Mouse (Mus musculus): ENCODE measurements around the gene Bcat2. TPM values are rescaled to one million over a fixed set of nuclear protein-coding genes. Genes with fewer than 3 reads are reported as not detected.

Bcat2 gene
- polyA plus RNA-seq, 2 experiments, result 60.4 to 67.6 TPM

- H3K4me3 ChIP-seq (replicated peaks; ENCODE audit: low read length), result no peak overlapping the region
- no peak overlapping the region for H3K9ac ChIP-seq (ENCODE audit: low read depth, low read length, severe bottlenecking)
- no peak for DNase-seq (ENCODE audit: low spot score)
- 21% methylated on average over 6 of the region's 6 CpGs for WGBS
- H3K9me3 ChIP-seq (ENCODE audit: control insufficient read depth, low read length), result no peaks in the 10 kb centered on the region
- H3K4me1 ChIP-seq (ENCODE audit: control insufficient read depth, insufficient read depth, low read length), result peaks cover 17% of the 10 kb centered on the region; the same call in 1 of the 2 replicates
- peaks cover 3% of the 10 kb centered on the region; the same call in 1 of the 2 replicates for H3K36me3 ChIP-seq (ENCODE audit: control insufficient read depth, insufficient read depth, low read length)
- H3K27me3 ChIP-seq (ENCODE audit: control insufficient read depth, insufficient read depth, low read length), result no peaks in the 10 kb centered on the region
- no peak for ATAC-seq (ENCODE audit: low FRiP score, low read depth)
- TF ChIP-seq POLR2A (IDR thresholded peaks at IDR 0.05; ENCODE audit: borderline replicate concordance, extremely low read depth, insufficient read depth, insufficient read length), result no peak
- no peak overlapping the region for H3K27ac ChIP-seq (replicated peaks; ENCODE audit: low read depth, low read length)
- H3K4me2 ChIP-seq (replicated peaks; ENCODE audit: low read depth, low read length, severe bottlenecking), result 0 out of 2 replicates have a peak overlapping the region, but pooled peaks have one; percentile 7
Measured at GRCm38 (mm10) chr7:45529461-45529860, 40.5 kb upstream of the Bcat2 start.

GRCm38 (mm10) chr7:45530643-45531042 is 39.3 kb upstream of the Bcat2 start:
- Histone ChIP-seq H3K27me3 (ENCODE audit: control insufficient read depth, insufficient read depth, low read length) (no peaks in the 10 kb centered on the region), H3K36me3 (ENCODE audit: control insufficient read depth, insufficient read depth, low read length) (no peaks in the 10 kb centered on the region), H3K4me3 (replicated peaks; ENCODE audit: low read length) (no peak overlapping the region), H3K9ac (ENCODE audit: low read depth, low read length, severe bottlenecking) (no peak overlapping the region), H3K4me2 (replicated peaks; ENCODE audit: low read depth, low read length, severe bottlenecking) (peak overlapping the region; percentile 29), H3K9me3 (ENCODE audit: control insufficient read depth, low read length) (no peaks in the 10 kb centered on the region), H3K27ac (replicated peaks; ENCODE audit: low read depth, low read length) (no peak overlapping the region), H3K4me1 (ENCODE audit: control insufficient read depth, insufficient read depth, low read length) (peaks cover 8% of the 10 kb centered on the region; the same call in 1 of the 2 replicates)
- 70% methylated on average over 2 of the region's 2 CpGs for WGBS
- ATAC-seq (ENCODE audit: low FRiP score, low read depth) (no peak), DNase-seq (ENCODE audit: low spot score) (no peak)
- no peak for TF ChIP-seq POLR2A (IDR thresholded peaks at IDR 0.05; ENCODE audit: borderline replicate concordance, extremely low read depth, insufficient read depth, insufficient read length)

GRCm38 (mm10) chr7:45535676-45536075 is 34.3 kb upstream of the Bcat2 start:
- TF ChIP-seq POLR2A (IDR thresholded peaks at IDR 0.05; ENCODE audit: borderline replicate concordance, extremely low read depth, insufficient read depth, insufficient read length), result no peak
- H3K27ac ChIP-seq (replicated peaks; ENCODE audit: low read depth, low read length), result no peak overlapping the region
- 69% methylated on average over 1 of the region's 1 CpGs for WGBS
- H3K9me3 ChIP-seq (ENCODE audit: control insufficient read depth, low read length), result no peaks in the 10 kb centered on the region
- H3K4me3 ChIP-seq (replicated peaks; ENCODE audit: low read length), result no peak overlapping the region
- no peak overlapping the region for H3K9ac ChIP-seq (ENCODE audit: low read depth, low read length, severe bottlenecking)
- H3K27me3 ChIP-seq (ENCODE audit: control insufficient read depth, insufficient read depth, low read length), result no peaks in the 10 kb centered on the region
- H3K4me1 ChIP-seq (ENCODE audit: control insufficient read depth, insufficient read depth, low read length), result no peaks in the 10 kb centered on the region; the same call in 1 of the 2 replicates
- H3K36me3 ChIP-seq (ENCODE audit: control insufficient read depth, insufficient read depth, low read length), result no peaks in the 10 kb centered on the region
- ATAC-seq (ENCODE audit: low FRiP score, low read depth) (no peak), DNase-seq (ENCODE audit: low spot score) (no peak)
- no peak overlapping the region for H3K4me2 ChIP-seq (replicated peaks; ENCODE audit: low read depth, low read length, severe bottlenecking)

- Histone ChIP-seq H3K9ac (ENCODE audit: low read depth, low read length, severe bottlenecking) (peak overlapping the region; percentile 57), H3K27ac (replicated peaks; ENCODE audit: low read depth, low read length) (no peak overlapping the region), H3K27me3 (ENCODE audit: control insufficient read depth, insufficient read depth, low read length) (no peaks in the 10 kb centered on the region), H3K36me3 (ENCODE audit: control insufficient read depth, insufficient read depth, low read length) (no peaks in the 10 kb centered on the region), H3K4me3 (replicated peaks; ENCODE audit: low read length) (peak overlapping the region; percentile 46), H3K4me1 (ENCODE audit: control insufficient read depth, insufficient read depth, low read length) (no peaks in the 10 kb centered on the region; the same call in 1 of the 2 replicates), H3K4me2 (replicated peaks; ENCODE audit: low read depth, low read length, severe bottlenecking) (peak overlapping the region; percentile 73), H3K9me3 (ENCODE audit: control insufficient read depth, low read length) (no peaks in the 10 kb centered on the region)
- 80% methylated on average over 10 of the region's 10 CpGs for WGBS
- DNase-seq (ENCODE audit: low spot score) (no peak), ATAC-seq (ENCODE audit: low FRiP score, low read depth) (no peak)
- TF ChIP-seq POLR2A (IDR thresholded peaks at IDR 0.05; ENCODE audit: borderline replicate concordance, extremely low read depth, insufficient read depth, insufficient read length), result no peak
Measured at GRCm38 (mm10) chr7:45537602-45538001, 32.4 kb upstream of the Bcat2 start.

- H3K9ac ChIP-seq (ENCODE audit: low read depth, low read length, severe bottlenecking), result peak overlapping the region; percentile 57
- WGBS, result 5% methylated on average over 28 of the region's 29 CpGs
- H3K27ac ChIP-seq (replicated peaks; ENCODE audit: low read depth, low read length), result 0 out of 2 replicates have a peak overlapping the region, but pooled peaks have one; percentile 5
Measured at GRCm38 (mm10) chr7:45538163-45539041, 31.6 kb upstream of the Bcat2 start.

More at GRCm38 (mm10) chr7:45538163-45539041, 31.6 kb upstream of the Bcat2 start:
- Histone ChIP-seq H3K4me2 (replicated peaks; ENCODE audit: low read depth, low read length, severe bottlenecking) (peak overlapping the region; percentile 73), H3K9me3 (ENCODE audit: control insufficient read depth, low read length) (no peaks in the 10 kb centered on the region), H3K36me3 (ENCODE audit: control insufficient read depth, insufficient read depth, low read length) (no peaks in the 10 kb centered on the region), H3K27me3 (ENCODE audit: control insufficient read depth, insufficient read depth, low read length) (no peaks in the 10 kb centered on the region), H3K4me1 (ENCODE audit: control insufficient read depth, insufficient read depth, low read length) (no peaks in the 10 kb centered on the region; the same call in 1 of the 2 replicates), H3K4me3 (replicated peaks; ENCODE audit: low read length) (peak overlapping the region; percentile 46)
- DNase-seq (ENCODE audit: low spot score) (peak; percentile 79), ATAC-seq (ENCODE audit: low FRiP score, low read depth) (peak; percentile 85)
- TF ChIP-seq POLR2A (IDR thresholded peaks at IDR 0.05; ENCODE audit: borderline replicate concordance, extremely low read depth, insufficient read depth, insufficient read length), result no peak

All from limb, embryonic 14.5 days (tissue).